Mouse (Mus musculus): ENCODE data around the gene Rptor. TPM values are rescaled to one million over a fixed set of nuclear protein-coding genes. Genes with fewer than 3 reads are reported as not detected.

Gene Rptor
- polyA plus RNA-seq, 1 experiment from 2014 or later = 9.9 TPM

- 95% methylated on average over 1 of the region's 1 CpGs for WGBS
- ATAC-seq = no peak
Measured at GRCm38 (mm10) chr11:119947426-119947825, 344.7 kb downstream of the Rptor start.

GRCm38 (mm10) chr11:119947897-119948296, 345.2 kb downstream of the Rptor start:
- no peak overlapping the region for H3K9ac ChIP-seq (ENCODE audit: low read depth, low read length)
- WGBS = 65% methylated on average over 2 of the region's 2 CpGs

More at GRCm38 (mm10) chr11:119947426-119947825, 344.7 kb downstream of the Rptor start:
- Histone ChIP-seq H3K4me1 (ENCODE audit: control insufficient read depth, insufficient read depth, low read length) (peaks cover 14% of the 10 kb centered on the region), H3K36me3 (ENCODE audit: control insufficient read depth, insufficient read depth, low read length) (no peaks in the 10 kb centered on the region), H3K27me3 (ENCODE audit: control insufficient read depth, insufficient read depth, low read depth, low read length) (no peaks in the 10 kb centered on the region; the same call in 1 of the 2 replicates), H3K9me3 (replicated peaks; ENCODE audit: control insufficient read depth, low read length, poor library complexity, severe bottlenecking) (no peaks in the 10 kb centered on the region), H3K4me2 (ENCODE audit: low read length) (no peak overlapping the region), H3K9ac (ENCODE audit: low read depth, low read length) (no peak overlapping the region), H3K4me3 (ENCODE audit: low read depth, low read length) (no peak overlapping the region), H3K27ac (ENCODE audit: low read length) (no peak overlapping the region)

GRCm38 (mm10) chr11:119948305-119948704, 345.6 kb downstream of the Rptor start:
- Histone ChIP-seq H3K4me1 (ENCODE audit: control insufficient read depth, insufficient read depth, low read length) (peaks cover 12% of the 10 kb centered on the region), H3K27ac (ENCODE audit: low read length) (no peak overlapping the region), H3K27me3 (ENCODE audit: control insufficient read depth, insufficient read depth, low read depth, low read length) (no peaks in the 10 kb centered on the region; the same call in 1 of the 2 replicates), H3K4me2 (ENCODE audit: low read length) (no peak overlapping the region), H3K9ac (ENCODE audit: low read depth, low read length) (no peak overlapping the region), H3K36me3 (ENCODE audit: control insufficient read depth, insufficient read depth, low read length) (no peaks in the 10 kb centered on the region), H3K9me3 (replicated peaks; ENCODE audit: control insufficient read depth, low read length, poor library complexity, severe bottlenecking) (no peaks in the 10 kb centered on the region), H3K4me3 (ENCODE audit: low read depth, low read length) (no peak overlapping the region)
- no peak for ATAC-seq
- WGBS = 62% methylated on average over 4 of the region's 4 CpGs

More at GRCm38 (mm10) chr11:119947897-119948296, 345.2 kb downstream of the Rptor start:
- Histone ChIP-seq H3K4me2 (ENCODE audit: low read length) (no peak overlapping the region), H3K9me3 (replicated peaks; ENCODE audit: control insufficient read depth, low read length, poor library complexity, severe bottlenecking) (no peaks in the 10 kb centered on the region), H3K27me3 (ENCODE audit: control insufficient read depth, insufficient read depth, low read depth, low read length) (no peaks in the 10 kb centered on the region; the same call in 1 of the 2 replicates), H3K36me3 (ENCODE audit: control insufficient read depth, insufficient read depth, low read length) (no peaks in the 10 kb centered on the region), H3K4me1 (ENCODE audit: control insufficient read depth, insufficient read depth, low read length) (peaks cover 14% of the 10 kb centered on the region), H3K4me3 (ENCODE audit: low read depth, low read length) (no peak overlapping the region), H3K27ac (ENCODE audit: low read length) (no peak overlapping the region)
- ATAC-seq = no peak

GRCm38 (mm10) chr11:119948803-119949202, 346.1 kb downstream of the Rptor start:
- Histone ChIP-seq H3K27me3 (ENCODE audit: control insufficient read depth, insufficient read depth, low read depth, low read length) (no peaks in the 10 kb centered on the region; the same call in 1 of the 2 replicates), H3K4me1 (ENCODE audit: control insufficient read depth, insufficient read depth, low read length) (peaks cover 7% of the 10 kb centered on the region), H3K9ac (ENCODE audit: low read depth, low read length) (no peak overlapping the region), H3K36me3 (ENCODE audit: control insufficient read depth, insufficient read depth, low read length) (no peaks in the 10 kb centered on the region), H3K4me2 (ENCODE audit: low read length) (no peak overlapping the region), H3K9me3 (replicated peaks; ENCODE audit: control insufficient read depth, low read length, poor library complexity, severe bottlenecking) (no peaks in the 10 kb centered on the region), H3K4me3 (ENCODE audit: low read depth, low read length) (no peak overlapping the region), H3K27ac (ENCODE audit: low read length) (no peak overlapping the region)
- no peak for ATAC-seq
- 77% methylated on average over 2 of the region's 2 CpGs for WGBS

Other genes starting within 250 kb of the Rptor start
- 4.1 and 4.7 TPM in 2 replicates for gene Sgsh, start 247.4 kb upstream of the Rptor start, polyA plus RNA-seq (2015; fragmentation: Nextera tagmentation; extraction: Ambion mirVana)
- gene Slc26a11, start 247.3 kb upstream of the Rptor start, polyA plus RNA-seq (2015; fragmentation: Nextera tagmentation; extraction: Ambion mirVana) = 7.5 and 7.9 TPM in 2 replicates
- gene Rnf213, start 209.8 kb upstream of the Rptor start, polyA plus RNA-seq (2015; fragmentation: Nextera tagmentation; extraction: Ambion mirVana) = 0.57 and 0.90 TPM in 2 replicates
- gene Endov, start 111.6 kb upstream of the Rptor start, polyA plus RNA-seq (2015; fragmentation: Nextera tagmentation; extraction: Ambion mirVana) = 17.3 and 19.8 TPM in 2 replicates
- 12.4 and 12.6 TPM in 2 replicates for gene Nptx1, start 55.2 kb upstream of the Rptor start, polyA plus RNA-seq (2015; fragmentation: Nextera tagmentation; extraction: Ambion mirVana)

Data from midbrain, embryonic 16.5 days (tissue).